Mouse (Mus musculus) layer of hippocampus, postnatal 36 days (tissue): ENCODE measurements around the gene Ankmy2. TPM values are rescaled to one million over a fixed set of nuclear protein-coding genes. Genes with fewer than 3 reads are reported as not detected.

ENCODE experiments used
- DNase-seq, 2 experiments: peaks; one replicate each; pipeline ENCODE4 v3.0.0; 2022
- total RNA-seq, 2 experiments: library from RNA; stranded (reverse); gene quantifications; 2 replicates each; pipeline ENCODE4 v1.2.3; 2021

Ankmy2 gene
- total RNA-seq, result 10 to 100 TPM; 53.4 to 54.0 TPM

- DNase-seq, result peak; percentile 86 to 88
Observed at GRCm38 (mm10) chr12:36156637-36157303, at the start of gene Ankmy2. Gene Ankmy2, plus strand, starts transcription at chr12:36157114.

GRCm38 (mm10) chr12:36108442-36108841, 48.5 kb upstream of the Ankmy2 start:
- DNase-seq, result no peak

- DNase-seq, result no peak
Observed at GRCm38 (mm10) chr12:36110457-36110856, 46.5 kb upstream of the Ankmy2 start.

- DNase-seq, result no peak
Observed at GRCm38 (mm10) chr12:36111110-36111509, 45.8 kb upstream of the Ankmy2 start.

GRCm38 (mm10) chr12:36112081-36112480, 44.8 kb upstream of the Ankmy2 start:
- DNase-seq, result no peak

GRCm38 (mm10) chr12:36117161-36117560, 39.8 kb upstream of the Ankmy2 start:
- DNase-seq, result no peak

GRCm38 (mm10) chr12:36119244-36119643, 37.7 kb upstream of the Ankmy2 start:
- no peak for DNase-seq

- no peak for DNase-seq
Observed at GRCm38 (mm10) chr12:36126049-36126448, 30.9 kb upstream of the Ankmy2 start.

- DNase-seq, result no peak
Observed at GRCm38 (mm10) chr12:36129826-36130225, 27.1 kb upstream of the Ankmy2 start.

- DNase-seq, result no peak
Observed at GRCm38 (mm10) chr12:36132254-36132653, 24.7 kb upstream of the Ankmy2 start.

- DNase-seq, result no peak
Observed at GRCm38 (mm10) chr12:36132668-36133067, 24.2 kb upstream of the Ankmy2 start.

- no peak for DNase-seq
Observed at GRCm38 (mm10) chr12:36133547-36133946, 23.4 kb upstream of the Ankmy2 start.

GRCm38 (mm10) chr12:36134111-36134510, 22.8 kb upstream of the Ankmy2 start:
- no peak for DNase-seq

- no peak for DNase-seq
Observed at GRCm38 (mm10) chr12:36135409-36135808, 21.5 kb upstream of the Ankmy2 start.

- DNase-seq, result no peak
Observed at GRCm38 (mm10) chr12:36136285-36136684, 20.6 kb upstream of the Ankmy2 start.

GRCm38 (mm10) chr12:36137192-36137591, 19.7 kb upstream of the Ankmy2 start:
- DNase-seq, result no peak

- DNase-seq, result no peak
Observed at GRCm38 (mm10) chr12:36140401-36140800, 16.5 kb upstream of the Ankmy2 start.

GRCm38 (mm10) chr12:36146230-36147011, 10.5 kb upstream of the Ankmy2 start:
- no peak for DNase-seq

GRCm38 (mm10) chr12:36150265-36150664, 6.6 kb upstream of the Ankmy2 start:
- no peak for DNase-seq

GRCm38 (mm10) chr12:36150737-36151136, 6.2 kb upstream of the Ankmy2 start:
- no peak for DNase-seq

GRCm38 (mm10) chr12:36155141-36155641, 1.7 kb upstream of the Ankmy2 start:
- peak in 1 of 2 experiments; percentile 34 for DNase-seq

- DNase-seq, result no peak
Observed at GRCm38 (mm10) chr12:36156101-36156636, 745 bp upstream of the Ankmy2 start.

GRCm38 (mm10) chr12:36157304-36157637, 357 bp downstream of the Ankmy2 start:
- peak in 1 of 2 experiments; percentile 48 for DNase-seq
